Mouse (Mus musculus) CH12.LX (cell line): ENCODE results near the gene Ncl. TPM values are rescaled to one million over a fixed set of nuclear protein-coding genes. Genes with fewer than 3 reads are reported as not detected.

Source experiments
- DNase-seq: peaks from one replicate; pipeline ENCODE4 v3.0.0-alpha.2; 2013; ENCODE audit errors: extremely low read depth
- H3K27ac ChIP-seq: 2 replicates; pipeline ENCODE4 v1.5.1; 2012; ENCODE audit warnings: low read depth, mild to moderate bottlenecking, control low read depth, moderate library complexity; ENCODE audit not compliant: insufficient read depth
- H3K27me3 ChIP-seq: replicated peaks from 2 replicates; pipeline ENCODE3; 2012; ENCODE audit warnings: inconsistent platforms
- H3K36me3 ChIP-seq, 2 experiments: replicated peaks in 1 of 2; 2 replicates each; pipeline versions ENCODE3 to v1.6.1; 2012; ENCODE audit warnings: inconsistent platforms in 1 of 2, low read length in 1 of 2, mild to moderate bottlenecking in 1 of 2, mixed read lengths in 1 of 2, moderate library complexity in 1 of 2; ENCODE audit not compliant: control insufficient read depth in 1 of 2, insufficient read depth in 1 of 2
- H3K4me1 ChIP-seq, 2 experiments: 2 replicates each; pipeline ENCODE4 v1.6.1; 2012; ENCODE audit warnings: inconsistent platforms in 1 of 2, moderate library complexity in 1 of 2; ENCODE audit not compliant: insufficient read depth in 2 of 2, control insufficient read depth in 1 of 2
- H3K4me2 ChIP-seq: 2 replicates; pipeline ENCODE4 v1.6.1; 2012; ENCODE audit warnings: low read depth, mild to moderate bottlenecking, control low read depth; ENCODE audit not compliant: poor library complexity, insufficient read depth, severe bottlenecking
- H3K4me3 ChIP-seq, 3 experiments: fragments of 150-350 bp in 1 of 3; sonication (generic) in 1 of 3; replicated peaks in 1 of 3; 2 replicates each; pipeline versions ENCODE3 to v1.5.1; 2011 to 2012; ENCODE audit warnings: low read depth in 2 of 3, low read length in 2 of 3, mild to moderate bottlenecking in 2 of 3, moderate library complexity in 2 of 3, control low read depth in 1 of 3, improper control_type of control experiment in 1 of 3, inconsistent platforms in 1 of 3, mixed read lengths in 1 of 3; ENCODE audit not compliant: poor library complexity in 1 of 3
- H3K79me2 ChIP-seq: replicated peaks from 2 replicates; pipeline ENCODE4 v1.6.1; 2012; ENCODE audit warnings: mild to moderate bottlenecking, moderate library complexity; ENCODE audit not compliant: control insufficient read depth, poor library complexity, insufficient read depth, severe bottlenecking; ENCODE audit errors: extremely low read depth
- H3K9ac ChIP-seq: 2 replicates; pipeline ENCODE4 v1.6.1; 2012; ENCODE audit warnings: low read depth, mild to moderate bottlenecking, control low read depth, moderate library complexity; ENCODE audit not compliant: insufficient read depth
- H3K9me3 ChIP-seq: replicated peaks from 2 replicates; pipeline ENCODE3; 2012; ENCODE audit warnings: low read length, inconsistent platforms, mixed read lengths
- BHLHE40 ChIP-seq: IDR thresholded peaks from 2 replicates; pipeline ENCODE4 v1.6.1; 2011; ENCODE audit warnings: mild to moderate bottlenecking, low read depth, low read length, improper control_type of control experiment
- CHD1 ChIP-seq: IDR thresholded peaks from 2 replicates; pipeline ENCODE4 v1.6.1; 2012; ENCODE audit warnings: low read depth, low read length, improper control_type of control experiment, inconsistent platforms
- CHD2 ChIP-seq: IDR thresholded peaks from 2 replicates; pipeline ENCODE4 v1.6.1; 2011; ENCODE audit warnings: low read length, improper control_type of control experiment
- CTCF ChIP-seq, 2 experiments: IDR thresholded peaks in 1 of 2; conservative IDR thresholded peaks in 1 of 2; 2 replicates each; pipeline ENCODE4 v1.5.1; 2011 to 2012; ENCODE audit warnings: low read depth in 2 of 2, low read length in 2 of 2, improper control_type of control experiment in 1 of 2, inconsistent platforms in 1 of 2, mild to moderate bottlenecking in 1 of 2, moderate library complexity in 1 of 2
- E2F4 ChIP-seq: IDR thresholded peaks from 2 replicates; pipeline ENCODE4 v1.6.1; 2011; ENCODE audit warnings: low read depth, low read length, improper control_type of control experiment; ENCODE audit not compliant: insufficient replicate concordance
- ELF1 ChIP-seq: IDR thresholded peaks from 2 replicates; pipeline ENCODE4 v1.6.1; 2014; ENCODE audit warnings: low read depth, mild to moderate bottlenecking, inconsistent platforms, low read length, improper control_type of control experiment
- EP300 ChIP-seq: IDR thresholded peaks from 2 replicates; pipeline ENCODE4 v1.6.1; 2011; ENCODE audit warnings: low read length, improper control_type of control experiment
- ETS1 ChIP-seq: conservative IDR thresholded peaks from 2 replicates; pipeline ENCODE4 v1.6.1; 2012; ENCODE audit warnings: low read depth, mild to moderate bottlenecking, inconsistent platforms, low read length, improper control_type of control experiment, moderate library complexity
- GABPA ChIP-seq: IDR thresholded peaks from 2 replicates; pipeline ENCODE4 v1.6.1; 2012; ENCODE audit warnings: low read depth, low read length, improper control_type of control experiment, inconsistent platforms; ENCODE audit not compliant: insufficient replicate concordance
- HCFC1 ChIP-seq: IDR thresholded peaks from 2 replicates; pipeline ENCODE4 v1.6.1; 2012; ENCODE audit warnings: low read depth, mild to moderate bottlenecking, inconsistent platforms, low read length, improper control_type of control experiment
- IRF4 ChIP-seq: IDR thresholded peaks from 2 replicates; pipeline ENCODE4 v1.6.1; 2014; ENCODE audit warnings: low read depth, mild to moderate bottlenecking, inconsistent platforms, low read length, improper control_type of control experiment
- JUN ChIP-seq: IDR thresholded peaks from 2 replicates; pipeline ENCODE4 v1.6.1; 2011; ENCODE audit warnings: low read depth, mild to moderate bottlenecking, low read length, improper control_type of control experiment, moderate library complexity; ENCODE audit not compliant: insufficient read depth
- JUND ChIP-seq: conservative IDR thresholded peaks from 2 replicates; pipeline ENCODE4 v1.6.1; 2011; ENCODE audit warnings: low read depth, low read length, improper control_type of control experiment
- KAT2A ChIP-seq: IDR thresholded peaks from 2 replicates; pipeline ENCODE4 v1.6.1; 2012; ENCODE audit warnings: low read length, improper control_type of control experiment, inconsistent platforms; ENCODE audit not compliant: insufficient replicate concordance
- MAFK ChIP-seq: IDR thresholded peaks from 2 replicates; pipeline ENCODE4 v1.6.1; 2011; ENCODE audit warnings: low read length, improper control_type of control experiment; ENCODE audit not compliant: insufficient replicate concordance
- MAX ChIP-seq: IDR thresholded peaks from 2 replicates; pipeline ENCODE4 v1.6.1; 2011; ENCODE audit warnings: low read length, improper control_type of control experiment
- MAZ ChIP-seq: IDR thresholded peaks from 2 replicates; pipeline ENCODE4 v1.6.1; 2012; ENCODE audit warnings: low read depth, mild to moderate bottlenecking, inconsistent platforms, low read length, improper control_type of control experiment, moderate library complexity
- MEF2A ChIP-seq: IDR thresholded peaks from 2 replicates; pipeline ENCODE4 v1.6.1; 2014; ENCODE audit warnings: low read depth, mild to moderate bottlenecking, inconsistent platforms, low read length, improper control_type of control experiment, borderline replicate concordance
- MXI1 ChIP-seq: IDR thresholded peaks from 2 replicates; pipeline ENCODE4 v1.6.1; 2011; ENCODE audit warnings: mild to moderate bottlenecking, low read depth, low read length, improper control_type of control experiment
- MYC ChIP-seq: IDR thresholded peaks from 2 replicates; pipeline ENCODE4 v1.6.1; 2011; ENCODE audit warnings: low read depth, mild to moderate bottlenecking, improper control_type of control experiment, low read length
- NELFE ChIP-seq: IDR thresholded peaks from 2 replicates; pipeline ENCODE4 v1.6.1; 2011; ENCODE audit warnings: low read depth, low read length, improper control_type of control experiment
- NRF1 ChIP-seq: IDR thresholded peaks from 2 replicates; pipeline ENCODE4 v1.6.1; 2014; ENCODE audit warnings: low read depth, mild to moderate bottlenecking, inconsistent platforms, low read length, improper control_type of control experiment, moderate library complexity
- PAX5 ChIP-seq: IDR thresholded peaks from 2 replicates; pipeline ENCODE4 v1.6.1; 2012; ENCODE audit warnings: low read length, inconsistent platforms, mixed read lengths
- POLR2A ChIP-seq: IDR thresholded peaks from 2 replicates; pipeline ENCODE4 v1.6.1; 2011; ENCODE audit warnings: low read depth, mild to moderate bottlenecking, improper control_type of control experiment, low read length
- POLR2AphosphoS2 ChIP-seq: IDR thresholded peaks from 2 replicates; pipeline ENCODE4 v1.6.1; 2011; ENCODE audit warnings: low read depth, low read length, improper control_type of control experiment
- RAD21 ChIP-seq: IDR thresholded peaks from 2 replicates; pipeline ENCODE4 v1.6.1; 2011; ENCODE audit warnings: low read depth, mild to moderate bottlenecking, low read length, improper control_type of control experiment, moderate library complexity
- RCOR1 ChIP-seq: conservative IDR thresholded peaks from 2 replicates; pipeline ENCODE4 v1.6.1; 2012; ENCODE audit warnings: low read depth, mild to moderate bottlenecking, inconsistent platforms, low read length, improper control_type of control experiment
- SIN3A ChIP-seq: IDR thresholded peaks from 2 replicates; pipeline ENCODE4 v1.6.1; 2012; ENCODE audit warnings: low read length, improper control_type of control experiment, inconsistent platforms
- SMC3 ChIP-seq: IDR thresholded peaks from 2 replicates; pipeline ENCODE4 v1.6.1; 2011; ENCODE audit warnings: low read depth, low read length, improper control_type of control experiment
- TBP ChIP-seq: conservative IDR thresholded peaks from 2 replicates; pipeline ENCODE4 v1.6.1; 2011; ENCODE audit warnings: low read depth, low read length, improper control_type of control experiment
- TCF12 ChIP-seq: IDR thresholded peaks from 2 replicates; pipeline ENCODE4 v1.6.1; 2014; ENCODE audit warnings: low read depth, mild to moderate bottlenecking, inconsistent platforms, low read length, improper control_type of control experiment
- UBTF ChIP-seq: IDR thresholded peaks from 2 replicates; pipeline ENCODE4 v1.6.1; 2012; ENCODE audit warnings: low read depth, mild to moderate bottlenecking, inconsistent platforms, low read length, improper control_type of control experiment, moderate library complexity
- USF1 ChIP-seq: IDR thresholded peaks from 2 replicates; pipeline ENCODE4 v1.6.1; 2014; ENCODE audit warnings: low read depth, mild to moderate bottlenecking, inconsistent platforms, low read length, improper control_type of control experiment
- USF2 ChIP-seq: conservative IDR thresholded peaks from 2 replicates; pipeline ENCODE4 v1.6.1; 2011; ENCODE audit warnings: low read depth, low read length, improper control_type of control experiment
- ZC3H11A ChIP-seq: IDR thresholded peaks from 2 replicates; pipeline ENCODE4 v1.6.1; 2012; ENCODE audit warnings: low read depth, mild to moderate bottlenecking, inconsistent platforms, low read length, improper control_type of control experiment
- ZKSCAN1 ChIP-seq: IDR thresholded peaks from 2 replicates; pipeline ENCODE4 v1.6.1; 2012; ENCODE audit warnings: low read depth, inconsistent platforms, low read length, improper control_type of control experiment, borderline replicate concordance
- ZMIZ1 ChIP-seq: IDR thresholded peaks from 2 replicates; pipeline ENCODE4 v1.6.1; 2012; ENCODE audit warnings: low read depth, mild to moderate bottlenecking, inconsistent platforms, low read length, improper control_type of control experiment
- ZNF384 ChIP-seq: IDR thresholded peaks from 2 replicates; pipeline ENCODE4 v1.6.1; 2012; ENCODE audit warnings: low read depth, low read length, improper control_type of control experiment, inconsistent platforms
- dilution Hi-C: fragments of 300-500 bp; cut with MboI; formaldehyde crosslinking; loops from 2 replicates; pipeline ENCODE4 v1.14.3; 2020; ENCODE audit warnings: low sequenced_read_pairs; ENCODE audit not compliant: extremely low pct_unique_long_range_greater_than_20kb, extremely low pct_ligation_motif_present
- in situ Hi-C: fragments of 300-500 bp; cut with MboI; formaldehyde crosslinking; loops from 3 replicates; pipeline ENCODE4 v1.14.3; 2019; ENCODE audit warnings: low sequenced_read_pairs, low pct_ligation_motif_present, low pct_unique_long_range_greater_than_20kb, mixed read lengths
- polyA plus RNA-seq: library from polyadenylated mRNA; unstranded; fragments of >175 nt; gene quantifications from 2 replicates; pipeline ENCODE4 v1.2.1, GENCODE M21; 2012; ENCODE audit warnings: low read depth; ENCODE audit not compliant: insufficient read length
- total RNA-seq, 2 experiments: library from RNA; depleted of rRNA; stranded (reverse); fragments of 300-350 nt in 1 of 2; fragments of >200 nt in 1 of 2; gene quantifications; 2 replicates each; pipeline ENCODE4 v1.2.3; 2012 to 2014

Gene Ncl
- total and polyA plus RNA-seq, 3 experiments, result 184 to 2,617 (median 359) TPM

- in situ Hi-C loops (no loop called here), dilution Hi-C loops (loop anchor here (25.0 kb wide), 1 partner anchor 157 kb away; no protein-coding TSS in a partner anchor)
- no peaks in the 10 kb centered on the region for H3K79me2 ChIP-seq
- TF ChIP-seq RAD21 (no peak), MAZ (no peak), MEF2A (no peak), IRF4 (no peak), KAT2A (no peak), GABPA (no peak), TBP (no peak), MAFK (no peak), TCF12 (no peak), ZKSCAN1 (no peak), JUN (no peak), MYC (no peak; the same call in 1 of the 2 replicates), ZNF384 (no peak), HCFC1 (no peak), BHLHE40 (0 out of 2 replicates have a peak, but pooled peaks have one; percentile 26), UBTF (no peak), E2F4 (0 out of 2 replicates have a peak, but pooled peaks have one; percentile 44), MXI1 (no peak), ELF1 (peak; percentile 44; the same call in 1 of the 2 replicates), ETS1 (no peak), NELFE (peak; percentile 48; the same call in 1 of the 2 replicates), MAX (no peak), SIN3A (peak; percentile 69), RCOR1 (peak; percentile 46; the same call in 1 of the 2 replicates), POLR2AphosphoS2 (peak; percentile 95), CTCF (conservative IDR thresholded peaks at IDR 0.05 in 1 of 2, IDR thresholded peaks at IDR 0.05 in 1 of 2; ENCODE audit: low read depth in 2 of 2, low read length in 2 of 2) (no peak), JUND (no peak), PAX5 (no peak), ZMIZ1 (peak; percentile 89), POLR2A (peak; percentile 34), CHD2 (peak; percentile 58), CHD1 (no peak), USF2 (no peak), USF1 (no peak), SMC3 (no peak), ZC3H11A (no peak), NRF1 (no peak), EP300 (no peak)
- H3K4me3 ChIP-seq, result no peak overlapping the region
- no peaks in the 10 kb centered on the region for H3K4me1 ChIP-seq
- DNase-seq, result no peak
- H3K36me3 ChIP-seq, result peaks cover 23 to 39% of the 10 kb centered on the region in 2 experiments
- H3K9me3 ChIP-seq, result no peaks in the 10 kb centered on the region
- H3K9ac ChIP-seq, result no peak overlapping the region; the same call in 1 of the 2 replicates
- H3K27ac ChIP-seq, result peak overlapping the region; percentile 30; the same call in 1 of the 2 replicates
- no peak overlapping the region for H3K4me2 ChIP-seq
- no peaks in the 10 kb centered on the region for H3K27me3 ChIP-seq
Measured at GRCm38 (mm10) chr1:86343969-86344861, 15.0 kb downstream of the Ncl start.
